Mouse (Mus musculus) ES-Bruce4 (cell line): ENCODE measurements around the gene Nsun2. TPM values are rescaled to one million over a fixed set of nuclear protein-coding genes. Genes with fewer than 3 reads are reported as not detected.
"Not testable (repeated sequence)": the region's sequence is repeated elsewhere in the genome, so short reads cannot be mapped to it uniquely, and the experiment has no call there.

ENCODE experiments used
- H3K27ac ChIP-seq: 2 replicates; pipeline ENCODE4 v1.5.1; 2012; ENCODE audit warnings: low read length, inconsistent platforms; ENCODE audit not compliant: insufficient read depth
- H3K27me3 ChIP-seq: 2 replicates; pipeline ENCODE4 v1.6.1; 2012; ENCODE audit warnings: mild to moderate bottlenecking, low read length, inconsistent platforms; ENCODE audit not compliant: control insufficient read depth, poor library complexity, insufficient read depth, severe bottlenecking
- H3K36me3 ChIP-seq: 2 replicates; pipeline ENCODE4 v1.6.1; 2012; ENCODE audit warnings: inconsistent platforms, mild to moderate bottlenecking, low read length, moderate library complexity; ENCODE audit not compliant: control insufficient read depth, poor library complexity, insufficient read depth, severe bottlenecking
- H3K4me1 ChIP-seq: one replicate; pipeline ENCODE4 v1.8.1; 2011; ENCODE audit warnings: low read length; ENCODE audit not compliant: control insufficient read depth, insufficient read depth
- H3K4me3 ChIP-seq: 2 replicates; pipeline ENCODE4 v1.5.1; 2011; ENCODE audit warnings: low read depth, mild to moderate bottlenecking, low read length
- H3K9ac ChIP-seq: 2 replicates; pipeline ENCODE4 v1.6.1; 2012; ENCODE audit warnings: low read depth, mild to moderate bottlenecking, inconsistent platforms; ENCODE audit not compliant: poor library complexity, severe bottlenecking
- H3K9me3 ChIP-seq: replicated peaks from 2 replicates; pipeline ENCODE4 v1.6.1; 2012; ENCODE audit warnings: mild to moderate bottlenecking, low read length, inconsistent platforms; ENCODE audit not compliant: control insufficient read depth, poor library complexity, insufficient read depth, severe bottlenecking
- CTCF ChIP-seq: IDR thresholded peaks from one replicate; pipeline ENCODE4 v1.8.1; 2011; ENCODE audit warnings: low read depth, low read length
- EP300 ChIP-seq: IDR thresholded peaks from 2 replicates; pipeline ENCODE4 v1.6.1; 2011; ENCODE audit warnings: low read depth, low read length; ENCODE audit not compliant: insufficient read depth
- POLR2A ChIP-seq: IDR thresholded peaks from one replicate; pipeline ENCODE4 v1.8.1; 2011; ENCODE audit warnings: low read length; ENCODE audit not compliant: insufficient read depth
- polyA plus RNA-seq: library from polyadenylated mRNA; stranded (reverse); fragments of >200 nt; gene quantifications from 2 replicates; pipeline ENCODE4 v1.2.4, GENCODE M21; 2011; ENCODE audit warnings: low read depth; ENCODE audit not compliant: missing spikeins, insufficient read depth, insufficient read length

The Nsun2 gene
- polyA plus RNA-seq, 1 experiment, result 197 TPM

DNA sequence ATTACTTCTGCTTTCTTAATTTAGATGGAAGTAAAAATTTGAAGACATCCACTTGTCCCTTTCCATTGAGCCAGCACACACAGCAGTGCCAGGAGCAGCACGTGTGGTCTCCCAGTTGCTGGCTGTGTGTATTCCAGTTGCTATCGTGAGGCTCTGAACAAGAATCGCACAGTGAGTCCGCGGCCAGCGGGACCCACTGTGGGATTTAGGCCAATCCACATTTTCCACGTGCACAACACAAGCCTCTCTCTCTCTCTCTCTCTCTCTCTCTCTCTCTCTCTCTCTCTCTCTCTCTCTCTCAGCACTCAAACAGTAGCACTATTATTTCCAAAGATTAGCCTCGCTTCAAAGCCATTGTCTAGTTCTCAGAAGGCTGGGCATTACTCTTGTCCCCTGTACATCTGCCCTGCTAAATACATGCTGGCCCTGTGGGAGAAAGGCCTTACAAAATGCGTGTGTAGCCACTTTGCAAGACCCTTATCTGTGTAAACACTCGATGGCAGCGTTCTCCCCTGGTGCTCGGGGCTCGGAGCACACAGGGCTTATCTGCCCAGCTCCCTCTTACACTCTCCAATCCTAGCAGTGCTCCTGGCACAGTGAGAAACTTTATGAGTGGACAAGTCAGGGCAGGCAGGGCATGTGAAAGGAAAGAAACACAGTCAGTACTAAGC lies 25.9 kb downstream of the Nsun2 start:
- no peak for TF ChIP-seq CTCF
- no peak for TF ChIP-seq POLR2A
- TF ChIP-seq EP300, result no peak
- H3K36me3 ChIP-seq, result no peaks in the 10 kb centered on the region
- no peaks in the 10 kb centered on the region for H3K9me3 ChIP-seq
- no peaks in the 10 kb centered on the region for H3K4me1 ChIP-seq
- no peak overlapping the region for H3K27ac ChIP-seq
- H3K27me3 ChIP-seq, result no peaks in the 10 kb centered on the region
- no peak overlapping the region for H3K9ac ChIP-seq
- H3K4me3 ChIP-seq, result no peak overlapping the region

DNA sequence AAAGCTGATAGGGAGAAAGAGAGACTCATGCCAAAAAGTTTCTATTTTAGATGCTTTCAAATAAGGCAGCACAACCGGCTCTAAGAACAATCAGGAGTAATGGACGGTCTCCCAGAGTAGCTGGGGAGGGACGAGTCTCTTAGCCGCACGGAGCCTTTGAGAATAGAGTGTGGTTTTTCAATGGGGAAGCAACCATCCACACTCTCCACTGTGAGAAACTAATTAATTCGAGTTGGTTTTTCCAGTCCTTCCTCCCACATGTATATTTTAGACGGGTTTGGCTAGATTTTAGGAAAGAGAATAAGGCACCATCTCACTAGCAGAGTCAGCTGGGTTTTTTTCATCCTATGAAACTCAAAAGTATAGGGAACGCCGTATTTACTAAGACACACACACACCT lies 28.5 kb downstream of the Nsun2 start:
- no peak for TF ChIP-seq CTCF
- TF ChIP-seq POLR2A, result no peak
- no peak for TF ChIP-seq EP300
- Histone ChIP-seq H3K9ac (no peak overlapping the region), H3K4me3 (no peak overlapping the region), H3K4me1 (no peaks in the 10 kb centered on the region), H3K9me3 (no peaks in the 10 kb centered on the region), H3K27ac (no peak overlapping the region), H3K27me3 (no peaks in the 10 kb centered on the region), H3K36me3 (no peaks in the 10 kb centered on the region)

DNA sequence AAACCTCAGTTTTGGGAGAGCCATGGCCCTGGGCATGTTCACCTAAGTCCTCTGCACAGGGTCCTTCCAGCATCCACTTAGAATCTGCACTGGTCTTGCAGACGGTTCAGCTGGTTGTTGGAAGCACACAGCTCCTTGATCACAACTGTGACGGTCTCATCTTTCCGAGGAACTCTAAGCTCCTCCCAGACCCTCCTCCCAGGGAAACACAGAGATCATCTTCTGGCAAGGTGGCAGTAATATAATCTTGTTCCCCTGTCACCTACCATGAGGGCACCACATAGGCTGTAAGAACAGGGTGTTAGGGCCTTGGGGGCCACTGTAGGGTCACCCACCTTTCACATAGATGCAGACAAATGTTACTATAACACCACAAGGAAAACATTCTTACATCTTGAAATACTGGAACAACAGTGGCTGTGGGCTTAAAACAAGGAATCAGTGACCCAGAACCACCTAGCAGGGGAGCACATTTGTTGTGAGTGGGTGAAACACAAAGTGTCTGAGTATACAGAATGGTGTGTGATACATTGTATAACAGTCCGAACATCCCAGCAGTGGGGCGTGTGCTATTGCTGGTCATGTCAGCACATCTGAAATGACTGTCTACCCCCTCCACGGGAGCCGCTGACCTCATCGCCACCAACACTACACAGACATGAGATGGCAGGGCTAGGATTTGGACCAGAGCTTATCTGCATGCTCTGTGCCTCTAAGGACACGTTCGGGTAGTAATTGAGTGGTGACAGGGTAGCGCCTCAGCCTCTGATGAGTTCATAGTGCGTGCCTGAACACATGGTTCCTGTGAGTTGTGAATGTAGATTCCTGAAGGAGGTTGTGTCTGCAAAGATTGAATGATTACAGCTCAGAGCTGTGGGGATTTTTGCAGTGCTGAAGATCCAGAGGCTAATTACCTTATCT lies 29.4 kb downstream of the Nsun2 start:
- H3K9ac ChIP-seq, result no peak overlapping the region
- H3K9me3 ChIP-seq, result no peaks in the 10 kb centered on the region
- no peak overlapping the region for H3K27ac ChIP-seq
- H3K4me1 ChIP-seq, result no peaks in the 10 kb centered on the region
- no peaks in the 10 kb centered on the region for H3K27me3 ChIP-seq
- TF ChIP-seq POLR2A, result no peak
- TF ChIP-seq CTCF, result no peak
- no peak for TF ChIP-seq EP300
- H3K36me3 ChIP-seq, result no peaks in the 10 kb centered on the region
- H3K4me3 ChIP-seq, result no peak overlapping the region

- H3K27ac ChIP-seq, result no peak overlapping the region
- no peaks in the 10 kb centered on the region for H3K9me3 ChIP-seq
- no peaks in the 10 kb centered on the region for H3K4me1 ChIP-seq
- H3K9ac ChIP-seq, result no peak overlapping the region
- no peak overlapping the region for H3K4me3 ChIP-seq
- TF ChIP-seq CTCF (no peak), POLR2A (no peak), EP300 (no peak)
- no peaks in the 10 kb centered on the region for H3K27me3 ChIP-seq
- no peaks in the 10 kb centered on the region for H3K36me3 ChIP-seq
Measured at GRCm38 (mm10) chr13:69563905-69564304, 30.4 kb downstream of the Nsun2 start.

- Histone ChIP-seq H3K27ac (no peak overlapping the region), H3K4me1 (no peaks in the 10 kb centered on the region), H3K9me3 (no peaks in the 10 kb centered on the region), H3K4me3 (no peak overlapping the region), H3K36me3 (no peaks in the 10 kb centered on the region), H3K9ac (no peak overlapping the region), H3K27me3 (no peaks in the 10 kb centered on the region)
- TF ChIP-seq CTCF (no peak), POLR2A (no peak), EP300 (no peak)
Measured at GRCm38 (mm10) chr13:69564573-69564972, 31.0 kb downstream of the Nsun2 start.

DNA sequence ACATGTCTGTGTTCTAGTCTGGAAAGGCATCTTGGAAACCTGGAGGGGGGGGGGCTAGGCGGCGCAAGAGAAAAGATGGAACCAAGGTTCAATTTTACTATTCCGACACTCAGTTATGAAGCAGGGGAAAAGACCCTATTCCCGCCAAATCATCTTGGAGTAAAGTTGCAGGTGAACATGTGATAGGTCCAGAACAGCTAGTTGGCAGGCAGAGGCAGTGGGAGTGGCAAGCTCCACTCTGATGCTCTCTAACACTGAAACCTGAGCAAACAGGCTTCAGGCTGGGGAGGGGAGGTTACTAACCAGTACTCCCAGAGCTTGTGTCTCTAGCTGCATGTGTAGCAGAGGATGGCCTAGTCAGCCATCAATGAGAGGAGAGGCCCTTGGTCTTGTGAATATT lies 31.9 kb downstream of the Nsun2 start:
- H3K4me1 ChIP-seq, H3K27me3 ChIP-seq, H3K9me3 ChIP-seq, H3K36me3 ChIP-seq, H3K9ac ChIP-seq, H3K4me3 ChIP-seq, H3K27ac ChIP-seq: not testable (repeated sequence)
